Mouse (Mus musculus): ENCODE measurements around the gene Dmxl2. TPM values are rescaled to one million over a fixed set of nuclear protein-coding genes. Genes with fewer than 3 reads are reported as not detected.

The Dmxl2 gene
- total and polyA plus RNA-seq, 2 experiments from 2014 or later: 4.8 to 26.6 TPM

- Histone ChIP-seq H3K4me1 (ENCODE audit: control insufficient read depth, insufficient read depth) (no peaks in the 10 kb centered on the region), H3K4me2 (ENCODE audit: low read depth, low read length) (no peak overlapping the region), H3K4me3 (ENCODE audit: low read depth, low read length) (no peak overlapping the region), H3K36me3 (replicated peaks; ENCODE audit: control insufficient read depth, insufficient read depth, low read length) (no peaks in the 10 kb centered on the region), H3K9ac (replicated peaks; ENCODE audit: low read depth, low read length) (no peak overlapping the region), H3K27ac (ENCODE audit: low read depth) (no peak overlapping the region), H3K9me3 (replicated peaks; ENCODE audit: control insufficient read depth, low read length) (no peaks in the 10 kb centered on the region), H3K27me3 (ENCODE audit: control insufficient read depth, insufficient read depth, low read length) (no peaks in the 10 kb centered on the region)
- no peak for ATAC-seq (ENCODE audit: insufficient read depth, low read depth)
- WGBS: 68% methylated on average over 4 of the region's 4 CpGs
- TF ChIP-seq CTCF (IDR thresholded peaks at IDR 0.05; ENCODE audit: low read depth) (no peak), EP300 (IDR thresholded peaks at IDR 0.05; ENCODE audit: low read depth) (no peak)
- no peak for DNase-seq (ENCODE audit: low spot score)
These were observed 18.7 kb downstream of the Dmxl2 start for GRCm38 (mm10) chr9:54482763-54483162.

GRCm38 (mm10) chr9:54479054-54479453 is 22.4 kb downstream of the Dmxl2 start:
- Histone ChIP-seq H3K9me3 (replicated peaks; ENCODE audit: control insufficient read depth, low read length) (no peaks in the 10 kb centered on the region), H3K27me3 (ENCODE audit: control insufficient read depth, insufficient read depth, low read length) (no peaks in the 10 kb centered on the region), H3K27ac (ENCODE audit: low read depth) (no peak overlapping the region), H3K36me3 (replicated peaks; ENCODE audit: control insufficient read depth, insufficient read depth, low read length) (no peaks in the 10 kb centered on the region), H3K9ac (replicated peaks; ENCODE audit: low read depth, low read length) (no peak overlapping the region), H3K4me3 (ENCODE audit: low read depth, low read length) (no peak overlapping the region), H3K4me2 (ENCODE audit: low read depth, low read length) (no peak overlapping the region), H3K4me1 (ENCODE audit: control insufficient read depth, insufficient read depth) (no peaks in the 10 kb centered on the region)
- WGBS: 88% methylated on average over 1 of the region's 1 CpGs
- ATAC-seq (ENCODE audit: insufficient read depth, low read depth) (no peak), DNase-seq (ENCODE audit: low spot score) (no peak)
- TF ChIP-seq CTCF (IDR thresholded peaks at IDR 0.05; ENCODE audit: low read depth) (no peak), EP300 (IDR thresholded peaks at IDR 0.05; ENCODE audit: low read depth) (no peak)

GRCm38 (mm10) chr9:54478117-54478516 is 23.3 kb downstream of the Dmxl2 start:
- Histone ChIP-seq H3K9ac (replicated peaks; ENCODE audit: low read depth, low read length) (no peak overlapping the region), H3K4me2 (ENCODE audit: low read depth, low read length) (no peak overlapping the region), H3K9me3 (replicated peaks; ENCODE audit: control insufficient read depth, low read length) (no peaks in the 10 kb centered on the region), H3K4me1 (ENCODE audit: control insufficient read depth, insufficient read depth) (no peaks in the 10 kb centered on the region), H3K36me3 (replicated peaks; ENCODE audit: control insufficient read depth, insufficient read depth, low read length) (no peaks in the 10 kb centered on the region), H3K27me3 (ENCODE audit: control insufficient read depth, insufficient read depth, low read length) (no peaks in the 10 kb centered on the region), H3K4me3 (ENCODE audit: low read depth, low read length) (no peak overlapping the region), H3K27ac (ENCODE audit: low read depth) (no peak overlapping the region)
- ATAC-seq (ENCODE audit: insufficient read depth, low read depth): no peak
- TF ChIP-seq EP300 (IDR thresholded peaks at IDR 0.05; ENCODE audit: low read depth) (no peak), CTCF (IDR thresholded peaks at IDR 0.05; ENCODE audit: low read depth) (peak; percentile 15; the same call in 1 of the 2 replicates)
- no peak for DNase-seq (ENCODE audit: low spot score)
- 65% methylated on average over 3 of the region's 3 CpGs for WGBS

DNA sequence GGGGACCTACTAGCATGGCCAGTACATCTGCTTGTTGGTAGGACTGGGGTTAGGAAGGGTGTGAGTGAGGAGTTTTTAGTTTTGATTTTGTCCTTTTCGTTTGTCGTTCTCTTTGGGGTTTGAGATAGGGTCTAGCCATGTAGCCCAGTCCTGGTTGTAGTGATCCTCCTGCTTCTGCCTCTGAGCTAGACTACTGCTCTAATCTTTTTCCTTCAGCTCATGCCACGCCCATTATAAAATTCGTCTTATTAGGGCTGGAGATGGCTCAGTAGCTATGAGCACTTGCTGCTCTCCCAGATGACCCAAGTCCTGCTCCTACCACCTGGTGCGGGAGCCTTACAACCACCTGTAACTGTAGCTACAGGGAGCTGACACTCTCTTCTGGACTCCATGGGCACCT is 26.9 kb downstream of the Dmxl2 start:
- H3K4me2 ChIP-seq (ENCODE audit: low read depth, low read length): no peak overlapping the region
- H3K9ac ChIP-seq (replicated peaks; ENCODE audit: low read depth, low read length): no peak overlapping the region
- no peaks in the 10 kb centered on the region for H3K36me3 ChIP-seq (replicated peaks; ENCODE audit: control insufficient read depth, insufficient read depth, low read length)
- no peak for DNase-seq (ENCODE audit: low spot score)
- H3K4me3 ChIP-seq (ENCODE audit: low read depth, low read length): no peak overlapping the region
- peaks cover 4% of the 10 kb centered on the region; the same call in 1 of the 2 replicates for H3K4me1 ChIP-seq (ENCODE audit: control insufficient read depth, insufficient read depth)
- no peak for ATAC-seq (ENCODE audit: insufficient read depth, low read depth)
- no peaks in the 10 kb centered on the region for H3K27me3 ChIP-seq (ENCODE audit: control insufficient read depth, insufficient read depth, low read length)
- TF ChIP-seq EP300 (IDR thresholded peaks at IDR 0.05; ENCODE audit: low read depth) (no peak), CTCF (IDR thresholded peaks at IDR 0.05; ENCODE audit: low read depth) (no peak)
- no peaks in the 10 kb centered on the region for H3K9me3 ChIP-seq (replicated peaks; ENCODE audit: control insufficient read depth, low read length)
- H3K27ac ChIP-seq (ENCODE audit: low read depth): no peak overlapping the region
- WGBS: 82% methylated on average over 5 of the region's 5 CpGs

DNA sequence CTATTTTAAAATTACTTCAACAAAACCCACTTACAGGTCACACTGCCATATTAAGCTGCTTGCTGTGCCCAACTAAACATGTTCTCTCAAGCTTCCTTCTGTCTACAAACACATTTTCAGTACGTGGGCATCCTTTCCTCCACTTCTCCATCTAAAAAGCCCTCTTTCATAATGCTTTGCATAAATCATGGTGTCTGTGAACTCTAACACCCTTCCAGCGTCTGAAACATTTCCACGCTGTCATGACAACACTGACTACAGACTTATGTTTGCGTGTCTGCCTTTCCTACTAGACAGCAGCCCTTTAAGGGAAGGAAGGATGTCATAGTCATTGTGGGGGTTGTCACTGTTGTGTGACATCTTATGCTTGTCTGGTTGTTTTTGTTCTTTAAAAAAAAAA is 27.4 kb downstream of the Dmxl2 start:
- WGBS: 69% methylated on average over 4 of the region's 4 CpGs
- Histone ChIP-seq H3K4me2 (ENCODE audit: low read depth, low read length) (no peak overlapping the region), H3K9me3 (replicated peaks; ENCODE audit: control insufficient read depth, low read length) (no peaks in the 10 kb centered on the region), H3K27ac (ENCODE audit: low read depth) (no peak overlapping the region), H3K27me3 (ENCODE audit: control insufficient read depth, insufficient read depth, low read length) (no peaks in the 10 kb centered on the region), H3K9ac (replicated peaks; ENCODE audit: low read depth, low read length) (no peak overlapping the region), H3K36me3 (replicated peaks; ENCODE audit: control insufficient read depth, insufficient read depth, low read length) (no peaks in the 10 kb centered on the region), H3K4me3 (ENCODE audit: low read depth, low read length) (no peak overlapping the region), H3K4me1 (ENCODE audit: control insufficient read depth, insufficient read depth) (peaks cover 4% of the 10 kb centered on the region; the same call in 1 of the 2 replicates)
- ATAC-seq (ENCODE audit: insufficient read depth, low read depth): no peak
- TF ChIP-seq EP300 (IDR thresholded peaks at IDR 0.05; ENCODE audit: low read depth) (no peak), CTCF (IDR thresholded peaks at IDR 0.05; ENCODE audit: low read depth) (no peak)
- DNase-seq (ENCODE audit: low spot score): no peak

DNA sequence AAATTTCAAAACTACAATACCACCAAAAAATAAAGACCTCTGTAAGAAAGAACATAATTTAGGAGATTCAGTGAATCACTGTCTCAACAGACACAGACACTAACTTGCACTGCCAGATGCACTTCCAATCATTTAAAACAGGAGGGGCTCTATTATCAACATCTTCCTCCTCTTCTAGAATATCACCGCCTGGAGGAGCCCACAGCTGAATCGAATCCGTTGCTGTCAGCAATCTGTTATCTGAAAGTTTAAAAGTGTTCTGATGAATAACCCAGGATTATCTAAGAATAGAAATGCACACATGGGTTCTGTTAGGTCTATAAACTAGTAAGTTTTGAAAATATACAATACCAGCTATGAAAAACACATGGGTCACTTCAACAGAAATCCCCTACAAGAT is 28.6 kb downstream of the Dmxl2 start:
- no peak overlapping the region for H3K27ac ChIP-seq (ENCODE audit: low read depth)
- no peak overlapping the region for H3K4me3 ChIP-seq (ENCODE audit: low read depth, low read length)
- 12% methylated on average over 3 of the region's 3 CpGs for WGBS
- no peak for ATAC-seq (ENCODE audit: insufficient read depth, low read depth)
- H3K9ac ChIP-seq (replicated peaks; ENCODE audit: low read depth, low read length): no peak overlapping the region
- H3K4me2 ChIP-seq (ENCODE audit: low read depth, low read length): no peak overlapping the region
- H3K36me3 ChIP-seq (replicated peaks; ENCODE audit: control insufficient read depth, insufficient read depth, low read length): no peaks in the 10 kb centered on the region
- no peak for TF ChIP-seq CTCF (IDR thresholded peaks at IDR 0.05; ENCODE audit: low read depth)
- TF ChIP-seq EP300 (IDR thresholded peaks at IDR 0.05; ENCODE audit: low read depth): no peak
- H3K4me1 ChIP-seq (ENCODE audit: control insufficient read depth, insufficient read depth): peaks cover 4% of the 10 kb centered on the region; the same call in 1 of the 2 replicates
- no peaks in the 10 kb centered on the region for H3K27me3 ChIP-seq (ENCODE audit: control insufficient read depth, insufficient read depth, low read length)
- no peak for DNase-seq (ENCODE audit: low spot score)
- H3K9me3 ChIP-seq (replicated peaks; ENCODE audit: control insufficient read depth, low read length): no peaks in the 10 kb centered on the region

All from heart, postnatal 0 days (tissue).